Mouse (Mus musculus): Measurements from ENCODE around the gene Sp6. TPM values are rescaled to one million over a fixed set of nuclear protein-coding genes. Genes with fewer than 3 reads are reported as not detected.

Gene Sp6
- total RNA-seq, 2 experiments from 2014 or later, result 2.6 to 2.7 TPM

- intact Hi-C loops (cut with DNase I), result loop anchor here (10.0 kb wide), 1 partner anchor 733 kb away; the partner anchor contains the start of genes Hoxb7 and Hoxb8
- DNase-seq (ENCODE audit: low spot score in 2 of 2), result no peak
These were observed 4.7 kb downstream of the Sp6 start for GRCm38 (mm10) chr11:97017696-97018582.

- intact Hi-C loops (cut with DNase I), result loop anchor here (10.0 kb wide), 1 partner anchor 734 kb away; the partner anchor contains the start of genes Hoxb7 and Hoxb8
- DNase-seq (ENCODE audit: low spot score in 2 of 2), result no peak
These were observed 5.6 kb downstream of the Sp6 start for GRCm38 (mm10) chr11:97018583-97019344.

- intact Hi-C loops (cut with DNase I), result loop anchor here (10.0 kb wide), 1 partner anchor 735 kb away; the partner anchor contains the start of genes Hoxb7 and Hoxb8
- DNase-seq (ENCODE audit: low spot score in 2 of 2), result no peak
These were observed 6.1 kb downstream of the Sp6 start for GRCm38 (mm10) chr11:97019345-97019708.

- DNase-seq (ENCODE audit: low spot score in 2 of 2), result no peak
- intact Hi-C loops (cut with DNase I), result loop anchor here (5.0 kb wide), 1 partner anchor 104 kb away; the partner anchor contains the start of gene Cdk5rap3
These were observed 8.0 kb downstream of the Sp6 start for GRCm38 (mm10) chr11:97021121-97021765.

GRCm38 (mm10) chr11:97021873-97022484, 8.8 kb downstream of the Sp6 start:
- DNase-seq (ENCODE audit: low spot score in 2 of 2), result peak; percentile 59 to 60
- intact Hi-C loops (cut with DNase I), result loop anchor here (5.0 kb wide), 1 partner anchor 105 kb away; the partner anchor contains the start of gene Cdk5rap3

- intact Hi-C loops (cut with DNase I), result loop anchor here (5.0 kb wide), 1 partner anchor 108 kb away; the partner anchor contains the start of gene Cdk5rap3
- no peak for DNase-seq (ENCODE audit: low spot score in 2 of 2)
These were observed 11.8 kb downstream of the Sp6 start for GRCm38 (mm10) chr11:97024977-97025376.

GRCm38 (mm10) chr11:97025721-97026344, 12.6 kb downstream of the Sp6 start:
- intact Hi-C loops (cut with DNase I), result loop anchor here (1.0 kb wide), 1 partner anchor 44 kb away; the partner anchor contains the start of gene Sp2
- peak; percentile 82 to 87 for DNase-seq (ENCODE audit: low spot score in 2 of 2)

- DNase-seq (ENCODE audit: low spot score in 2 of 2), result peak; percentile 69 to 72
- intact Hi-C loops (cut with DNase I), result no loop called here
These were observed 16.7 kb downstream of the Sp6 start, which contains the start of gene Scrn2 for GRCm38 (mm10) chr11:97029686-97030417. Scrn2 (plus strand) TSS chr11:97029938.

GRCm38 (mm10) chr11:97030426-97030825, 17.2 kb downstream of the Sp6 start:
- no peak for DNase-seq (ENCODE audit: low spot score in 2 of 2)
- intact Hi-C loops (cut with DNase I), result no loop called here

GRCm38 (mm10) chr11:97031977-97032376, 18.8 kb downstream of the Sp6 start:
- intact Hi-C loops (cut with DNase I), result no loop called here
- no peak for DNase-seq (ENCODE audit: low spot score in 2 of 2)

GRCm38 (mm10) chr11:97032499-97032898, 19.3 kb downstream of the Sp6 start:
- intact Hi-C loops (cut with DNase I), result no loop called here
- no peak for DNase-seq (ENCODE audit: low spot score in 2 of 2)

GRCm38 (mm10) chr11:97033781-97034180, 20.6 kb downstream of the Sp6 start:
- no peak for DNase-seq (ENCODE audit: low spot score in 2 of 2)
- intact Hi-C loops (cut with DNase I), result no loop called here

- intact Hi-C loops (cut with DNase I), result no loop called here
- DNase-seq (ENCODE audit: low spot score in 2 of 2), result peak in 1 of 2 experiments; percentile 37
These were observed 22.9 kb downstream of the Sp6 start for GRCm38 (mm10) chr11:97036141-97036540.

GRCm38 (mm10) chr11:97038881-97039280, 25.7 kb downstream of the Sp6 start:
- intact Hi-C loops (cut with DNase I), result no loop called here
- no peak for DNase-seq (ENCODE audit: low spot score in 2 of 2)

- DNase-seq (ENCODE audit: low spot score in 2 of 2), result no peak
These were observed 27.3 kb downstream of the Sp6 start for GRCm38 (mm10) chr11:97040301-97041021.

GRCm38 (mm10) chr11:97041022-97041899, 28.1 kb downstream of the Sp6 start, which contains the start of the genes Lrrc46 and Mrpl10:
Lrrc46 (minus strand) TSS chr11:97041407.
Mrpl10 (plus strand) TSS chr11:97041560.
- DNase-seq (ENCODE audit: low spot score in 2 of 2), result peak; percentile 88
- intact Hi-C loops (cut with DNase I), result no loop called here

More at GRCm38 (mm10) chr11:97040301-97041021, 27.3 kb downstream of the Sp6 start:
- intact Hi-C loops (cut with DNase I), result no loop called here

Measured in left cerebral cortex, postnatal 14 days (tissue).